Mouse (Mus musculus) liver, embryonic 14.5 days (tissue): ENCODE results near the gene Myh9.

Experiments
- CTCF ChIP-seq: IDR thresholded peaks from 2 replicates; pipeline ENCODE4 v1.5.1; 2016; ENCODE audit warnings: antibody characterized with exemption, low read depth, control low read depth
- EP300 ChIP-seq: IDR thresholded peaks from 2 replicates; pipeline ENCODE4 v1.6.1; 2016; ENCODE audit warnings: antibody characterized with exemption, low read depth

GRCm38 (mm10) chr15:77879756-77880155 lies 37.8 kb upstream of the Myh9 start:
- no peak for TF ChIP-seq CTCF
- TF ChIP-seq EP300, result no peak
